Mouse (Mus musculus) heart, adult 2 months (tissue): ENCODE data around the gene Fam71d.

Experiments used
- CTCF ChIP-seq: fragments of 200-600 bp; IDR thresholded peaks from 2 replicates; pipeline ENCODE4 v1.8.1; 2022; ENCODE audit warnings: antibody characterized with exemption, mild to moderate bottlenecking, moderate library complexity
- EP300 ChIP-seq: fragments of 200-500 bp; IDR thresholded peaks from 2 replicates; pipeline ENCODE4 v1.6.1; 2011; ENCODE audit warnings: low read depth, low read length, control low read depth; ENCODE audit not compliant: insufficient read depth
- POLR2A ChIP-seq: fragments of 200-500 bp; IDR thresholded peaks from 2 replicates; pipeline ENCODE4 v1.6.1; 2011; ENCODE audit warnings: mild to moderate bottlenecking, low read depth, low read length, control low read depth; ENCODE audit not compliant: insufficient read depth

GRCm38 (mm10) chr12:78740289-78740688 is 49.0 kb downstream of the Fam71d start:
- TF ChIP-seq CTCF (no peak), POLR2A (no peak), EP300 (no peak)
